Mouse (Mus musculus): ENCODE measurements at regions not wholly inside any gene's neighbourhood (a gene's known extent, or its start where the extent isn't known, plus 50 kb on each side); places are given as distances from the start of the nearest gene placed in this dataset.

GRCm38 (mm10) chr14:82998135-82998534, 1445.2 kb upstream of the Pcdh17 start:
- peak; percentile 32 for DNase-seq (ENCODE audit: low read depth)
- TF ChIP-seq CTCF (IDR thresholded peaks at IDR 0.05; ENCODE audit: borderline replicate concordance, extremely low read depth, insufficient read depth, insufficient read length) (no peak), POLR2A (IDR thresholded peaks at IDR 0.05; ENCODE audit: borderline replicate concordance, extremely low read depth, insufficient read depth, insufficient read length, poor library complexity, severe bottlenecking) (no peak)

GRCm38 (mm10) chr14:83002178-83002911, 1441.0 kb upstream of the Pcdh17 start:
- no peak for DNase-seq (ENCODE audit: low read depth)
- TF ChIP-seq CTCF (IDR thresholded peaks at IDR 0.05; ENCODE audit: borderline replicate concordance, extremely low read depth, insufficient read depth, insufficient read length) = no peak
- no peak for TF ChIP-seq POLR2A (IDR thresholded peaks at IDR 0.05; ENCODE audit: borderline replicate concordance, extremely low read depth, insufficient read depth, insufficient read length, poor library complexity, severe bottlenecking)

GRCm38 (mm10) chr14:83008549-83008948, 1434.8 kb upstream of the Pcdh17 start:
- TF ChIP-seq POLR2A (IDR thresholded peaks at IDR 0.05; ENCODE audit: borderline replicate concordance, extremely low read depth, insufficient read depth, insufficient read length, poor library complexity, severe bottlenecking) (no peak), CTCF (IDR thresholded peaks at IDR 0.05; ENCODE audit: borderline replicate concordance, extremely low read depth, insufficient read depth, insufficient read length) (no peak)
- peak; percentile 27 for DNase-seq (ENCODE audit: low read depth)

GRCm38 (mm10) chr14:83021886-83022285, 1421.5 kb upstream of the Pcdh17 start:
- no peak for TF ChIP-seq POLR2A (IDR thresholded peaks at IDR 0.05; ENCODE audit: borderline replicate concordance, extremely low read depth, insufficient read depth, insufficient read length, poor library complexity, severe bottlenecking)
- peak; percentile 58 for DNase-seq (ENCODE audit: low read depth)

Data from brain, embryonic 14.5 days (tissue).